Mouse (Mus musculus): ENCODE results near the gene Arih2.
A peak's percentile ranks its signal among the peaks of the same experiment; 100 is the strongest.
"Not testable (repeated sequence)": the region's sequence is repeated elsewhere in the genome, so short reads cannot be mapped to it uniquely, and the experiment has no call there.

Arih2 gene

GRCm38 (mm10) chr9:108649561-108650440 is 615 bp upstream of the Arih2 start:
- DNase-seq (ENCODE audit: low read depth), result peak; percentile 40

- DNase-seq (ENCODE audit: low read depth), result peak; percentile 42
Observed at GRCm38 (mm10) chr9:108648166-108648565, 1.0 kb downstream of the Arih2 start.

- no peak for DNase-seq (ENCODE audit: low read depth)
Observed at GRCm38 (mm10) chr9:108639825-108640224, 9.4 kb downstream of the Arih2 start.

- no peak for DNase-seq (ENCODE audit: low read depth)
Observed at GRCm38 (mm10) chr9:108635415-108635814, 13.8 kb downstream of the Arih2 start.

DNA sequence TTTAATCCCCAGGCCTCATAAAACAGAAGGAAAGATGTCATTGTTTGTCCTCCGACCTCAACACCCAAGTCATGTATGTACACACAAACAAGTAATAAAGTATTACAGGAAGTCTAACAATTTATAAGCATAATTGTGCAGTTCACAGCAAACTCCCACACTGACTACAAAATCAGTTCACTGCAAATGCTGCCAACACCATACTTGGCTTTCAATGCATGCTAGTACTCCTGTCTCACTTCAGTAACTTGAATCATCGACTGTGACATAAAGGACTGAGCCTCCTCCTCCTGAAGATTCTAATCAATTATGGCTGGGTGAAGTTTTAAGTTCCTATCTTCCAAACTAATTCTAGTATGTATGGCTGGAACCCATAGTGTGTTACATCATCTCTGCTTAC is 15.3 kb downstream of the Arih2 start:
- no peak for DNase-seq (ENCODE audit: low read depth)

DNA sequence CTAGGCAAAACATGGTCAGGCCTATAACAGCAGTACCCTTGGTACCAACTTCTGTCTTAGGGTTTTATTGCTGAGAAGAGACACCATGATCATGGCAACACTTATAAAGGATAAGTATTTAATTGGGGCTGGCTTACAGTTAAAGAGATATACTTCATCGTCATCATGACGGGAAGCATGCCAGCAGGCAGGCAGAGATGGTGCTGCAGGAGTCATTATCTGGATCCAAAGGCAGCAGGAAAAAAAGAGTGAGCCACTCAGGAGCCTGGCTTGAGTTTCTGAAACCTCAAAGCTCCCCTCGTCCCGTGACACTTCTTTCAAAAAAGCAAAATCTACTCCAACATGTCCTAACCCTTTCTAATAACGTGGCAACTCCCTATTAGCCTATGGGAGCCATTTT is 16.8 kb downstream of the Arih2 start:
- DNase-seq (ENCODE audit: low read depth), result no peak

DNA sequence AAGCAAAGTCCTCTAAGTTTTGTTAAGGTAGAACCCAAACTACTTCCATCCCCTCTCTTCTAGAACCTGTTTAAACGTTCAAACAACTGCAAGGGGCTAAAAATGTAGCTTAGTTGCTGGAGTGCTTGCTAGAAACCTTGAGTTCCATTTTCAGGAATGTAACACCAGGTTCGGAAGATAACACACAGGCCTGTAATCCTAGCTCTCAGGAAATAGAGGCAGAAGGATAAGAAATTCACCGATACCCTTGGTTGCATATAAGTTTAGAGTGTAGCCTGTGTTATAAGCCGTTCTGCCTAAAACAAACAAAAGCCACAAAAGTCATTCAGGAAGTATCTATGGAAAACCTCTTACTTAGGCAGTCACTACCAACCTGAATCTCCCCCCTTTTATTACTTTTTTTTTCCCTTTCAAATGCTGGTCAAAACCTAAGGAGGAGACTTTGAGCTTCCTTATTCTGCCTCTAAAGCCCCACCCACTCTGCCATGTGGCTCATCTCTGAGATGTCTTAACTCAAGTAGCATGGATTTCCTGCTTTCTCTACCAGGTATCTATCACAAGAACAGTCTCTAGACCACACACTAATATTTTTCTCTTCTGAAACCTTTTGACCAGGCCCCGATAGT is 17.4 kb downstream of the Arih2 start:
- DNase-seq (ENCODE audit: low read depth), result no peak

DNA sequence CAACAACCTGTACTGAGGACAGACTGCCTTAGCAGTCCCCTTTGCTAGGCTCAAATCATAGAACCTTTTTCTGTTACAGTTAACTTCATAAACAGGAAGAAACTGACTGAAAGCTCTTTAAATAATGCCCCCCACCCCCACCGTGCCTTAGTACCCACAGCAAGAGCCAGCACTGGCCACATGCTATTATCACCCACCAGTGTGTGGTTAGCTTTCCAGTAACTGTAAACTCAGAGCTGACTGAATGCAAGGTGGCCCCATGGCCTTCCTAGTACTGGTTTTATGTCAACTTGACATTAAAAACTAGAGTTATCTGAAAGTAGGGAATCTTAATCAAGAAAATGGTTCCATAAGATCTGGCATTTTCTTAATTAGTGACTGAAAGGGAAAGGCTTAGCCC is 18.5 kb downstream of the Arih2 start:
- no peak for DNase-seq (ENCODE audit: low read depth)

DNA sequence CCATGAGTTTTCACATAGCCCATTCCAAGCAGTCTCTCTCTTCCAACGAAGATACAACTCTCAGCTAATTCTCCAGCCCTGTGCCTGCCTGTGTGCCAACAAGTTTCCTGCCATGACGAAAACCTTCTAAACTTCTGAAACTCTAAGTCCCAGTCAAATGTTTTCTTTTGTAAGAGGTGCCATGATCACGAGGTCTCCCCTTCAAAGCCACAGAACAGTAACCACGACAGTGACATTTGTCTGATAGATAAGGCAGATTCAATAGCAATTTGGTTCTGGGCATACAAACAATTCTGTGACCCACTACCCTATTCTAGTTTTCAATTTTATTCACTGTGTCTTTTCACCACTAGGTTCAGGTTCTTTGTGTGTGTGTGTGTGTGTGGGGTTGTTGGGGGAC is 21.0 kb downstream of the Arih2 start:
- DNase-seq (ENCODE audit: low read depth), result no peak

- DNase-seq (ENCODE audit: low read depth), result peak; percentile 22
Observed at GRCm38 (mm10) chr9:108626498-108626897, 22.7 kb downstream of the Arih2 start.

GRCm38 (mm10) chr9:108617301-108617700 is 31.9 kb downstream of the Arih2 start:
- no peak for DNase-seq (ENCODE audit: low read depth)

GRCm38 (mm10) chr9:108611488-108611887 is 37.7 kb downstream of the Arih2 start:
- no peak for DNase-seq (ENCODE audit: low read depth)

GRCm38 (mm10) chr9:108608889-108609288 is 40.3 kb downstream of the Arih2 start:
- no peak for DNase-seq (ENCODE audit: low read depth)

DNA sequence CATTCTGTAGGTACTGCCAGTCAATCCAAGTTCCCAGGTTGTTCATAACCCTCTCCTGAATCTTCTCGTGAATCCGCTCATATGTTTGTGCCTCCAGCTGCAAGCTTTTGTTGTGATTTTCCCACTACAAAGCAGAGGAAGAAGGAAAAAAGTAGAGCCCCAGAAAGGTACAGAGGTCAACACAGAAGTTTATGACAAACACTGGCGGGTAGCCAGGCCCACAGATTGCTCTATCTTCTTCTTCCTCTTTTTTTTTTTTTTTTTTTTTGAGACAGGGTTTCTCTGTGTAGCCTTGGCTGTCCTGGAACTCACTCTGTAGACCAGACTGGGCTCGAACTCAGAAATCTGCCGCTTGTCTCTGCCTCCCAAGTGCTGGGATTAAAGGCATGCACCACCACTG is 41.3 kb downstream of the Arih2 start:
- DNase-seq (ENCODE audit: low read depth), result not testable (repeated sequence)

DNA sequence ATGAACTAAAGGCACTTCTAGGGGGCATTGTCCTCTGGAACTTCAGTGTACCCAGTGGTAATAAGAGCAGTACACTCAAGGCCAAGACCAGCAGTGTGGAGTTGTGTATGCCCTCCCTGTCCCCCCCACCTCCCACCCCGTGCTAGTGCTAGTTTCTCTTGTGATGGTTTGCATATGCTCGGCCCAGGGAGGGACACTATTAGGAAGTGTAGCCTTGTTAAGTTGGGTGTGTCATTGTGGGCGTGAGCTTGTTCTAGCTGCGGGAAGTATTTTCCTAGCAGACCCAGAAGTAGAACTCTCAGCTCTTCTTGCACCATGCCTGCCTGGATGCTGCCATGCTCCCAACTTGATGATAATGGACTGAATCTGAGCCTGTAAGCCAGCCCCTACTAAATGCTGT is 47.2 kb downstream of the Arih2 start:
- no peak for DNase-seq (ENCODE audit: low read depth)

DNA sequence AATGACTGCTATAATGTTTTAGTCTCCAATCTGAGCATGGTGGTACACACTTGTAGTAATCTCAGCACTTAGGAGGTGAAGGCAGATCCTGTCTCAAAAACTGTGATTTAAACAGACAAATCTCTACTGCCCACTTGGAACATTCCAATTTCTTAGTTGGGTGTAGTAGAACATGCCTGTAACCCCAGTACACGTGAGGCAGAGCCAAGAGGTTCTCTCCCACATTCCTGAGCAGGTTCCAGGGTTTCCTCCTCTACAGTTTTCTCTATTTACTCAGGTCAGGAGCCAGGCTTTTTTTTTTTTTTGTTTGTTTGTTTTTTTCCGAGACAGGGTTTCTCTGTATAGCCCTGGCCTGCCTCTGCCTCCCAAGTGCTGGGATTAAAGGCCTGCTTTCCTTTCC is 49.2 kb downstream of the Arih2 start:
- peak; percentile 11 for DNase-seq (ENCODE audit: low read depth)

DNA sequence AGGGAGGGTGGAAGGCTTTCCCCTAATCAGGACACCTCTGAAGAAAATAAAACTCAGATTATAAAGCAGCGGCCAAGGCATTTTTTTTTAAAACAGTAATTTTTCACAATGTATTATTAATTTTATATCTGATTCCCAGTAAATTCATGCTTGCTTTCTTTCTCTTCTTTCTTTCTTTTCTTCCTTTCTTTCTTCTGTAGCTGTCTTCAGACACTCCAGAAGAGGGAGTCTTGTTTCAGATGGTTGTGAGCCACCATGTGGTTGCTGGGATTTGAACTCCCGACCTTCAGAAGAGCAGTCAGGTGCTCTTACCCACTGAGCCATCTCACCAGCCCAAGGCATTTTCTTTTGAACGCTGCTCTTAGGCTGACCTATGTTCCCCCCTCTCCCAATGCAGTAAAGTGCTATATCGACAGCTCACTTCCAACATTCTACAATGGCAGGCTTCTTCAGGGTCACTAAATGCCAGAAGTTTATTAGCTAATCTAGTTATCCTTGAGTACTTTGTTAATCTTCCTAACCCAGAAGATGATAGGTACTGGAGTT is 50.1 kb downstream of the Arih2 start:
- no peak for DNase-seq (ENCODE audit: low read depth)

DNA sequence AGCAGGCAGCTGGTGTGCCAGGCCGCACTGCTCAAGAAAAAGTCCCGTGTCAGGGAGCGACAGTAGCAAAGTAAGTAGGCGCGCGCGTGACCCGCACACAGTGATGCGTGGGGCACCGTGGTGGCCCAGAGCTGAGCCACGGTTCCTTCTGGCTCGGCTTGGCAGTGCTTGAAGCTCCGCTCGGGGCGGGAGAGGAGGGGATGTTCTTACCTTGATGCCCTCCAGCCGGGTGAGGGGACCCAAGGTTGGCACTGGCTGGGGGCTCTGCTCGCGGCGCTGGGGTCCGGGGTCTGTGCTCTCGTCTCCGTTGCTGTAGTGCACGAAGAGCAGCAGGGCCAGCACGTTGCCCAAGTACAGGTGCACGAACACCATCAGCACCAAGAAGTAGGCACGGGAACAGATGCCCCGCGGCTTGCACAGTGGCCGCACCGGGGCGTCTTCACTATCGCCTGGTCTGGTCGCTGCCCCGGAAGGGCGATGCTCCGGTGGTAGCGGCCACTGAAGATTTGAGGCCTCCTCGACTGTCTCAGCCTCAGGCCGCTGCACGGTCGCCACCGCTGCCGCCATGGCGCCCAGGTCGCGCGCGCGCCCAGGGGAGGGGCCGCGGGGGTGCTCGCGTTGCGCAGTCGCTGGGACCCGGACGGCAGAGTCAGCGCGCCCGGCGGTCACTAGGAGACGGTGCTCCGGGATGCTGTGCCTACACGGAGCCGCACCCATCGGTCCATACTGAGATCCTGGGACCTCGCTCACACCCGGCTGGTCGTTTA is 52.0 kb downstream of the Arih2 start, which contains the start of gene P4htm:
P4htm (minus strand) TSS at position 670 of the 767 bp plus-strand sequence.
- DNase-seq (ENCODE audit: low read depth), result peak; percentile 63

DNA sequence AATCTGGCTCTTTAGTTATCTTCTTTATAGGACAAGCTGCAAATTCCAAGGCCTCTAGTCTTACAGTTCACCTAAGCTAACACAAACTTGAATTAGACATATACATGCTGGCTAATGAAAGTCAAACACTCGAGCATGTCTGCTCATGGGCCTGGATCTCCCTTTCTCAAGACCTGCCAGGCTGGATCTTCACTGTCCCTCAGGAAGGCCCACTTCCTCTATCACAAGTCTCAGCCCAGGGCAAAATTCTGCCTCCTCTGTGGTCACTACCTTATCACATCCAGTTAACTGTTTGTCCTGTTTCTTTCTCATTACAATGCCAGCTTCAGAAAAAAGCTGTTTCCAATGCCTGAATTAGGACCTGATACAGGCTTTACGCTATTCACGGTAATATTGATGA is 54.8 kb downstream of the Arih2 start:
- no peak for DNase-seq (ENCODE audit: low read depth)

DNA sequence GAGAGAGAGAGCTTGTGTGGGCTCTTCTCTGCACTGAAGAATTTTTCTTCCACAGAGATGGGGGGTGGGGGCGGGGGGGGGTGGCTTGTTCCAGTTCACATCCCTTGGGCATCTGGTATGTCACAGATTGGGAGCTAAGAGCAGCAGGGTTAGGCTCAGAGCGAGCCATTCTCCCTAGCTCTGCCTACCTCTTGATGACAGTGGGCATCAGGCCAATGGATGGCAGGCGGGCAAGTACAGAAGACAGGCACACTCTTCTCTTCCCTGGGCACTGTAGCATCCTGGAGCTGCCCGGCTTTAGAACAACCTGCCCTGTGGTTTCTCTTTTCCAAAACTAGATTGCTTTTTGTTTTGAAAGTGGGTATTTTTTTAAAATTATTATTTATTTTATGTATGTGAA is 57.7 kb downstream of the Arih2 start:
- DNase-seq (ENCODE audit: low read depth), result no peak

DNA sequence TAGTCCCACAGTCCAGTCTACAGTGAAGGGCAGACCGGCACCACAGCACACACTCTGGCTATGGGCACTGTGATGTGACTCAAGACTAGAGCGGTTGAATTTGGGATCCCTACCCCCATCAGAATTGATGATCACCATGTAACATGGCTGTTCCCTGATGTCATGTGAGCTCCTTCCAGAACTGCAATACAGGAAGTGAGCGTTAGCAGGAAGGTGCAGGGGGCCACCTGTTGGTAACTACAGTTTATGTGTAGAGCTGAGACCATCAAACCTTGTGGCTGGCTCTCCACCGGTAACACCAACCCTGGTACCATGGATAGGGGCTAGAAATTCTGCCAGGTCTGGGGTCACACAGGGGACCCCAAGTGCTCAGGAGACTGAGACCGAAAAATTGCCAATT is 60.0 kb downstream of the Arih2 start:
- DNase-seq (ENCODE audit: low read depth), result peak; percentile 29

GRCm38 (mm10) chr9:108587571-108588180 is 61.5 kb downstream of the Arih2 start:
- DNase-seq (ENCODE audit: low read depth), result peak; percentile 77
